Mouse (Mus musculus): ENCODE data around the gene Naa40. TPM values are rescaled to one million over a fixed set of nuclear protein-coding genes. Genes with fewer than 3 reads are reported as not detected.
A peak's percentile ranks its signal among the peaks of the same experiment; 100 is the strongest.

Naa40 gene
- 61.5 and 69.3 TPM in 2 replicates for polyA plus RNA-seq (2012; rRNA removed)

DNA sequence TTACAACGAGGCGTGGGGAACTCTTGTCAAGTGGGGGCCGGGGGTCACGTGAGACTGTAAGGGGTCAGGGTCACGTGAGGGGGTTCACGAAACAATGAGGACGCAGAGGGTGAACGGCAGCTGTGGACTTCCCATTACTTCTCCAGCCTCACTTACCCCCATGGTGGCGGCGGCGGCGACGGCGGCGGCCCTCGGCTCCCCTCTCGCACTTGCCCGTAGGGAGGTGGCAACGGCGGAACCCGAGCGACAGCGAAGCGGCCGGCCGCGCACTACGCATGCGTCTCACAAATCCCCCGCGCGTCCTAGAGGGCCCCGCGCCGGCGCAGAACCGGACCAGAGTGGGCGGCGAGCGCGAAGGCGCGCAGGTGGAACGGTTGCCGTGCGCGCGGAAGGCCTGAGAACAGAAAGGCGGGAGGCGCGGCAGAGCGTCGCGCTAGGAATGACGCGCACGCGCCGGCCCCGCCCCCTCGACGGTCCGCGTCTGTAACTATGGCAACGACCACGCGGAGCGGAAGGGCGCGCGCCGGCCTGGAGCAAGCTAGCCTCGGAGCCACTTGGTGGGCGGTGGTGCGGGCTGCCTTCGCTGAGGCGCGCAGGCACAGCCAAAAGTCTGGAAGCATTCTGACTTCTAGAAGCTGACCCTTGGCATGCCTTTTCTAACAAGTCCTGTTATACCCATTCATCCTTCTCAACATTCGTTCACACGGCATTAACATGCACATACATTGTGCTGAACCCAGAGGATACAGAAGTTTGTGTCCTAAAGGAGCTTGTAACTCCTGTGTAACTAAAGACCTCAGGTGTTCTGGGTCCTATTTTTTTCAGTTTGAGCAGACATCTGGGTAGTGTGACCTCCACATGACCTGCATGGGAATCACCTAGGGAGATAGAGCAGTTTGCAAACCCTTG is at the start of gene Naa40:
Naa40 (minus strand) TSS at position 402 of the 909 bp plus-strand sequence.
- peak within 1 kb of the TSS; percentile 84 for H3K27ac ChIP-seq (ENCODE audit: control insufficient read depth, insufficient read depth, low read depth, low read length)
- TF ChIP-seq CTCF (IDR thresholded peaks at IDR 0.05; ENCODE audit: control insufficient read depth, insufficient read depth, insufficient replicate concordance, low read depth, low read length) = no peak
- TF ChIP-seq POLR2A (IDR thresholded peaks at IDR 0.05; ENCODE audit: control insufficient read depth, low read depth, low read length) = peak; percentile 83
- peaks cover 8% of the 10 kb centered on the region for H3K4me1 ChIP-seq (ENCODE audit: control insufficient read depth, insufficient read depth, low read length)
- no peaks in the 10 kb centered on the region for H3K36me3 ChIP-seq (ENCODE audit: control insufficient read depth, insufficient read depth, low read length)
- peak within 1 kb of the TSS; percentile 86 for H3K4me3 ChIP-seq (ENCODE audit: control insufficient read depth, low read depth, low read length)
- no peaks in the 10 kb centered on the region for H3K27me3 ChIP-seq (ENCODE audit: control insufficient read depth, insufficient read depth, low read length)

DNA sequence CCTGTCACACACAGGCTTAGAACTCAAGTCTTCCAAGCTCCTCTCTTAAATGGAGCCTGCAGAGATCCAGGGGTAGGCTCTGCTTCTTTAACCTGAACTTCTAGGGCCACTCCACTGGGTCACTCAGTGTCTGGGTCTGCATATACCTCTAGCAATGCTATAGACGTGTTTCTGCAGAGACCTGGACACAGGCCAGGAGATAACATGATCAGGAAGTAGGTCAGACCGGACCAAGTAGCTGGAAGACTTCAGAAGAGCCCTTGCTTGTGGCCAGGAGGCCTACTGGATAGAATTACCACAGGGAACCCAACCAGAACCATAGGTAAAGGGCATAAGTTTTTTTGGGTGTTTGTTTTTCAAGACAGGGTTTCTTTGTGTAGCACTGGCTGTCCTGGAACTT is 48.8 kb upstream of the Naa40 start:
- Histone ChIP-seq H3K27ac (ENCODE audit: control insufficient read depth, insufficient read depth, low read depth, low read length) (no peak overlapping the region), H3K36me3 (ENCODE audit: control insufficient read depth, insufficient read depth, low read length) (peaks cover 6% of the 10 kb centered on the region), H3K4me3 (ENCODE audit: control insufficient read depth, low read depth, low read length) (no peak overlapping the region), H3K4me1 (ENCODE audit: control insufficient read depth, insufficient read depth, low read length) (peaks cover 3% of the 10 kb centered on the region), H3K27me3 (ENCODE audit: control insufficient read depth, insufficient read depth, low read length) (no peaks in the 10 kb centered on the region)
- no peak for TF ChIP-seq CTCF (IDR thresholded peaks at IDR 0.05; ENCODE audit: control insufficient read depth, insufficient read depth, insufficient replicate concordance, low read depth, low read length)
- no peak for TF ChIP-seq POLR2A (IDR thresholded peaks at IDR 0.05; ENCODE audit: control insufficient read depth, low read depth, low read length)

DNA sequence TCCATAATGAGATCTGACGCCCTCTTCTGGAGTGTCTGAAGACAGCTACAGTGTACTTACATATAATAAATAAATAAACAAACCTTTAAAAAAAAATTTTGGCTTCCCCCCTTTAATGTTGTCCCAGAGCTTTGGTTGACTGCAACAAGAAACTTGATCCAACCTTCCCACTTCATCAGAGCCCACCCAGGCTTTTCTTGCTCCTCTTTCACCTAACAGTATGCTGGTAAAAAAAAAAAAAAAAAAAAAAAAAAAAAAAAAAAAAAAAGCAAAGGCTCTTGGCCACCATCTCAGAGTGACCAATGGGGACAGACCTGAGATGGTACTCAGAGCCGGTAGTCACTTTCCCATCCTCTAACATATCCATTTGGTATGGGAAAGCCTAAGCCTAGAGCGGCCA is 47.3 kb upstream of the Naa40 start:
- no peaks in the 10 kb centered on the region for H3K27me3 ChIP-seq (ENCODE audit: control insufficient read depth, insufficient read depth, low read length)
- peaks cover 7% of the 10 kb centered on the region for H3K36me3 ChIP-seq (ENCODE audit: control insufficient read depth, insufficient read depth, low read length)
- H3K4me1 ChIP-seq (ENCODE audit: control insufficient read depth, insufficient read depth, low read length) = no peaks in the 10 kb centered on the region; the same call in none of the 2 replicates
- H3K27ac ChIP-seq (ENCODE audit: control insufficient read depth, insufficient read depth, low read depth, low read length) = no peak overlapping the region
- H3K4me3 ChIP-seq (ENCODE audit: control insufficient read depth, low read depth, low read length) = no peak overlapping the region
- no peak for TF ChIP-seq POLR2A (IDR thresholded peaks at IDR 0.05; ENCODE audit: control insufficient read depth, low read depth, low read length)

DNA sequence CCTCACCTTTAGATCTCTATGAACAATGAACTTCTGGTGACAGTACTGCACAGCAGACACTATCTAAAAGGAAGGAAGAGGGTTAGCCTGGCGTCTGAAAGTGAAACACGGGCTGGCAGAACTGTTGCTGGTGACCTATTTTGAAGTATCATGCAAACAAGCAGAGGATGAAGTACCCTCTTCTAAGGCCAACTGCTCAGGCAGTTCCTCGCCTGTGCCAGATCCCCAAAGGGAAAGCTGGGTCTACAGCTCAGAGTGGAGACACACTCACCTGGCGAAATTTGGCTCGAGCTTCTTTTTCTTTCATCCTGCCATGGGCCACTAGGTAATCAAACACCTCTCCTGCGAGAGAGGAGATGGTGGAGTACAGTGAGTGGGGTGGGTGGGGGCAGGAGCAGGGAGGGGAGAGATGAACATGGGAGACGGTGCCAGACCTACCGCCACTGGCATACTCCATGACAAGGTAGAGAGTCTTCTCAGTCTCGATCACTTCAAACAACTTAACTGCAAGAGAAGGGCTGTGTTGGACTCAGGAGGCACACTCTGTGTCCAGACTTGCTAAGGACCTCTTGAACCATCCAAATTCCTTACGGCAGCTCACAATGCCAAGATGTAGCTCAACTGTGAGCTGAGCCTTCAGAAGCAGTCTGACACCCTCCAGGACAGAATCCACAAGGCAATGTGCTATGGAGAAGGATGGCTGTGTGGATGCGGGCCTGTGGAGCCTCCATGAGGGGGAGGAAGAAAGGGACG is 45.8 kb upstream of the Naa40 start:
- Histone ChIP-seq H3K4me3 (ENCODE audit: control insufficient read depth, low read depth, low read length) (no peak overlapping the region), H3K4me1 (ENCODE audit: control insufficient read depth, insufficient read depth, low read length) (no peaks in the 10 kb centered on the region; the same call in 1 of the 2 replicates), H3K36me3 (ENCODE audit: control insufficient read depth, insufficient read depth, low read length) (peaks cover 7% of the 10 kb centered on the region), H3K27ac (ENCODE audit: control insufficient read depth, insufficient read depth, low read depth, low read length) (no peak overlapping the region), H3K27me3 (ENCODE audit: control insufficient read depth, insufficient read depth, low read length) (no peaks in the 10 kb centered on the region)
- no peak for TF ChIP-seq CTCF (IDR thresholded peaks at IDR 0.05; ENCODE audit: control insufficient read depth, insufficient read depth, insufficient replicate concordance, low read depth, low read length)
- TF ChIP-seq POLR2A (IDR thresholded peaks at IDR 0.05; ENCODE audit: control insufficient read depth, low read depth, low read length) = no peak

DNA sequence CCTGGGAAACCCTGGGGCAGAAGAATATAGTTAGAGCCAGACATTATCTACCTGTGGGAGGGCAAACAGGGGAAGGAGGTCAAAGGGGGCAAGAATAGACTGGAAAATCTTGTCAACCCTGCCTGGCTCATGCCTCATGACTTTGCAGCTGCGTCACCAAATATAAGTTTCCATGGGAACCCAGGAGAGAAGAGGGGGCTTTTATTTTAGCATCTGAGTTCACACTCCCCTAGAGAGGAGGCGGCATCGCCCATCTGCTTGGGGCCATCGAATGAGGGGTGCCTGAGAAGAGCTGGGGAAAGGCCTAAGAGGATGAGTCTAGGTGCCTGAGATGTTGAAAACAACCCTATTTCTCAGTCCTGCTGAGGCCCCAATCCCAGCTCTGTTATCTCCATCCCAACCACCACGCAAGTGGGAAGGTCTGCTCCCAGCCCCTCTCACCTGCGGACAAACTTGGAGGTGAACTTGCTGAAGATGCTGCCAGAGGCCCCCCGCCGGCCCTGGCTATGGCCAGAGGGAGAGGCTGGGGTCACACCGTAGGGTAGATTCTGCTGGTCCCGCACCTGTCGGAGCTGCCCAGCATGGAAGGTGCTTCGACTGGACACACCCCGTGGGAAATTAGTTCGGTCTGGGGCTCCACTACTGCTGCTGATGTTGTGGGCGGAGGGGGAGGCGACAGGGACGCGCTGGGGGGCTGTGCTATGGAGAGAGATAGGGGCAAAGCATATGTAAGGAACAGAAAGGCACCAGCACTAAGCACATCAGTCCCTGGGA is 39.8 kb upstream of the Naa40 start:
- H3K36me3 ChIP-seq (ENCODE audit: control insufficient read depth, insufficient read depth, low read length) = peaks cover 12% of the 10 kb centered on the region
- H3K4me1 ChIP-seq (ENCODE audit: control insufficient read depth, insufficient read depth, low read length) = no peaks in the 10 kb centered on the region
- no peaks in the 10 kb centered on the region for H3K27me3 ChIP-seq (ENCODE audit: control insufficient read depth, insufficient read depth, low read length)
- TF ChIP-seq CTCF (IDR thresholded peaks at IDR 0.05; ENCODE audit: control insufficient read depth, insufficient read depth, insufficient replicate concordance, low read depth, low read length) = no peak
- no peak for TF ChIP-seq POLR2A (IDR thresholded peaks at IDR 0.05; ENCODE audit: control insufficient read depth, low read depth, low read length)
- H3K27ac ChIP-seq (ENCODE audit: control insufficient read depth, insufficient read depth, low read depth, low read length) = no peak overlapping the region
- no peak overlapping the region for H3K4me3 ChIP-seq (ENCODE audit: control insufficient read depth, low read depth, low read length)

DNA sequence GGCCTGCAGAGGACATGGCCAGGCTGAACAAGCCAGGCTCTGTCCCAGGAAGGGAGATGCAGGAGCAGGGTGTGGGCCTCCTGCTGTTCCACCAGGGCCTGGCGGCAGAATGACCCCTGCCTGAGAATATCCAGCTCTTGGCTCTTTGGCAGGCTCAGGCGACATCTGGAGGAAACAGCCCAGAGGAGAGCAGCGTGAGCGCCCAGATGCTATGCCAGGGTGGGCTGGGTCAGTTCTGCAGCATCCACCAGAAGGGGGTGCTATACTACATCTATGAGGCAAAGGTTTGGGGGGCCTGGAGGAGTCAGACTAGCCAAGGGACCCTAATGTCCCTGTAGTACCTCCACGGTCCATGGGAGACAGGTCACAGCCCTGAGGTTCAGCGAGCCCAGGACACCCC is 38.1 kb upstream of the Naa40 start:
- Histone ChIP-seq H3K27ac (ENCODE audit: control insufficient read depth, insufficient read depth, low read depth, low read length) (no peak overlapping the region), H3K4me1 (ENCODE audit: control insufficient read depth, insufficient read depth, low read length) (no peaks in the 10 kb centered on the region; the same call in 1 of the 2 replicates), H3K27me3 (ENCODE audit: control insufficient read depth, insufficient read depth, low read length) (no peaks in the 10 kb centered on the region), H3K36me3 (ENCODE audit: control insufficient read depth, insufficient read depth, low read length) (peaks cover 10% of the 10 kb centered on the region), H3K4me3 (ENCODE audit: control insufficient read depth, low read depth, low read length) (no peak overlapping the region)
- TF ChIP-seq CTCF (IDR thresholded peaks at IDR 0.05; ENCODE audit: control insufficient read depth, insufficient read depth, insufficient replicate concordance, low read depth, low read length) (peak; percentile 19; the same call in 1 of the 2 replicates), POLR2A (IDR thresholded peaks at IDR 0.05; ENCODE audit: control insufficient read depth, low read depth, low read length) (no peak)

Measured in testis, adult 2 months (tissue).